Mouse (Mus musculus) kidney, adult 2 months (tissue): ENCODE measurements around the gene Padi2. TPM values are rescaled to one million over a fixed set of nuclear protein-coding genes. Genes with fewer than 3 reads are reported as not detected.

Experiments used
- DNase-seq: peaks from one replicate; pipeline ENCODE4 v3.0.0; 2021
- H3K27ac ChIP-seq: fragments of 200-500 bp; 2 replicates; pipeline ENCODE4 v1.5.1; 2012; ENCODE audit warnings: low read depth, low read length, control low read depth, inconsistent platforms; ENCODE audit not compliant: insufficient read depth
- H3K27me3 ChIP-seq: fragments of 200-500 bp; replicated peaks from 2 replicates; pipeline ENCODE4 v1.6.1; 2012; ENCODE audit warnings: mild to moderate bottlenecking, moderate library complexity, low read length, inconsistent platforms; ENCODE audit not compliant: control insufficient read depth, insufficient read depth
- H3K36me3 ChIP-seq: fragments of 200-500 bp; 2 replicates; pipeline ENCODE4 v1.6.1; 2012; ENCODE audit warnings: mild to moderate bottlenecking, moderate library complexity, low read length, inconsistent platforms; ENCODE audit not compliant: control insufficient read depth, insufficient read depth
- H3K4me1 ChIP-seq: fragments of 200-500 bp; 2 replicates; pipeline ENCODE4 v1.6.1; 2011; ENCODE audit warnings: low read length; ENCODE audit not compliant: control insufficient read depth, insufficient read depth
- H3K4me3 ChIP-seq: fragments of 200-500 bp; 2 replicates; pipeline ENCODE4 v1.5.1; 2011; ENCODE audit warnings: mild to moderate bottlenecking, low read depth, low read length, control low read depth; ENCODE audit not compliant: insufficient read depth
- CTCF ChIP-seq: fragments of 200-500 bp; conservative IDR thresholded peaks from 2 replicates; pipeline ENCODE4 v1.5.1; 2011; ENCODE audit warnings: low read depth, mild to moderate bottlenecking, control low read depth, low read length, moderate library complexity, mixed read lengths; ENCODE audit not compliant: insufficient read depth, insufficient read length
- POLR2A ChIP-seq: fragments of 200-500 bp; IDR thresholded peaks from one replicate; pipeline ENCODE4 v1.6.1; 2011; ENCODE audit warnings: low read depth, low read length, control low read depth
- WGBS: fragments of 180-500 bp; shearing (Covaris S2); methylation state at CpG from one replicate; pipeline ENCODE4 v1.1.7; 2018; 5-methylcytosine and 5-hydroxymethylcytosine counted together
- polyA plus RNA-seq: library from polyadenylated mRNA; depleted of rRNA; stranded (reverse); fragments of >200 nt; gene quantifications from 2 replicates; pipeline ENCODE4 v1.2.3, GENCODE M21; 2012

The Padi2 gene
- polyA plus RNA-seq, 1 experiment, result 5.1 TPM

DNA sequence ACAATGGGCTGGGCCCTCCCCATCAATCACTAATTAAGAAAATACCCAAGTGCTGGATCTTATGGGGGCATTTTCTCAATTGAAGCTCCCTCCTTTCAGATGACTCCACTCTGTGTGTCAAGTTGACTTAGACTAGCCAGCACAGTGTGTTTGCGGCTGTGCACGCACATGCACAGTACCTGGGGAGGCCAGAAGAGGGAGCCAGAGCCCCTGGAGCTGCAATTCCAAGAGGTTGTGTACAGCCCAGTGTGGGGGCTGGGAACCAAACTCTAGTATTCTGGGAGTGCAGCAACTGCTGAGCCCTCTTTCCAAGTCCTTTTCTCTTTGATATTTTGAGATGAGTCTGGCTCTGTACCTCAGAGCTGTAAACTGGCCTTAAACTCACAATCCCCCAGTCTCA lies 75.5 kb downstream of the Padi2 start:
- TF ChIP-seq CTCF (peak; percentile 49), POLR2A (no peak)
- Histone ChIP-seq H3K4me1 (no peaks in the 10 kb centered on the region), H3K27ac (no peak overlapping the region), H3K4me3 (no peak overlapping the region), H3K27me3 (no peaks in the 10 kb centered on the region), H3K36me3 (no peaks in the 10 kb centered on the region)
- WGBS, result 93% methylated on average over 2 of the region's 2 CpGs
- DNase-seq, result peak; percentile 39

DNA sequence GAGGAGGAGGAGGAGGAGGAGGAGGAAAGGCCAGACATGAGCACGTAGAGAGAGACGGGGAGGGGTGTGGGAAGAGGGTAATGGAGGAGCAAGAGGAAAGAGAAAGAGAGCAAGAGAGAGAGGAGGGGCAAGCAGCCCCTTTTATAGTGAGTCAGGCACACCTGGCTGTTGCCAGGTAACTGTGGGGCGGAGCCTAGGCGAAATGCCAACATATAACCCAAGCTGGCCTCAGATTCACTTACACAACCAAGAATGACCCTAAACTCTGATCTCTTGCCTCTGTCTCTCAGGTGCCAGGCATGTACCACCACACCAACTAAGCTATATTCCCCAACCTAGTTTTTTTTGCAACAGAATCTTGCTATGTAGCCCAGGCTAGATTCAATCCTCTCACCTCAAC lies 76.7 kb downstream of the Padi2 start:
- no peaks in the 10 kb centered on the region for H3K36me3 ChIP-seq
- no peak overlapping the region for H3K4me3 ChIP-seq
- no peak for TF ChIP-seq CTCF
- TF ChIP-seq POLR2A, result no peak
- no peak overlapping the region for H3K27ac ChIP-seq
- DNase-seq, result peak; percentile 22
- WGBS, result 72% methylated on average over 4 of the region's 4 CpGs
- no peaks in the 10 kb centered on the region for H3K27me3 ChIP-seq
- H3K4me1 ChIP-seq, result peaks cover 2% of the 10 kb centered on the region; the same call in 1 of the 2 replicates

DNA sequence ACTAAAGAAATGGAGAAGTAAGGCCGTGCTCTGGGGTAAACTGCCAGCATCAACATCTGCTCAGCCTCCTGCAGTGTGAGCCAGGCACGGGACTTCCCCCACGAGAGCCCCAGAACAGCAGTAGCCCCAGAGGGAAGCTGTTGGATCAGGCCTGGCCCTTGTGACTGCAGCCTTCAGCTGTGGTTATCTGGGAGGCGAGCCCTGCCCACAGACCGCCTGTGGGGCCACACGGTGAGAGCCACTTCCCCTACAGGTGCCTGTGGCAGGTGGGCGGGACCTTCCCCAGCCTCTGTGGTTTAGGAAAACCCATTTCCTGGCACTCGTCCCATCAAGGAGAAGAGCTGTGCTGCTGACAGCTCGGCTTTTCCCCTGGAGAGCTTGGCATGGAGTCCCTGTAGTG lies 77.3 kb downstream of the Padi2 start:
- peak; percentile 40 for DNase-seq
- Histone ChIP-seq H3K4me3 (no peak overlapping the region), H3K36me3 (no peaks in the 10 kb centered on the region), H3K27ac (no peak overlapping the region), H3K27me3 (no peaks in the 10 kb centered on the region), H3K4me1 (peaks cover 2% of the 10 kb centered on the region; the same call in 1 of the 2 replicates)
- TF ChIP-seq CTCF (no peak), POLR2A (no peak)
- 18% methylated on average over 9 of the region's 9 CpGs for WGBS

DNA sequence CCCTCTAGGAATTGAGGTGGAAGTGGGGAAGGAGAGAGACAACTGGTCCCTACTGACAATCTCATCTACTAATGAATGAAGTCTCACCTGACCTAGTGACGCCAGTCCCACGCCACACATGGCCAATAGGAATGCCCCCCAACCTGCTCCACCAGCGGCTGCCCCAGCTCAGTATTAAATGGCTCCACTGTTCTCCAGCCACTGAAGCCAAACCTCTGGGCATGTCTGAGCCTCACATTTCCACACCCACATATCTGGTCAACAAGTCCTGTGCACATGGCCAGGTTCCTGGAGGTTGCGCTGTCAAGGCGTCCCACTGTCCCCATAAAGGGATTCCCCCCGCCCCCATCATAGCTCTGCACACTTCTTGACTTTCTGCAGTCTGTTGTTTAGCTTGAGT lies 78.4 kb downstream of the Padi2 start:
- 89% methylated on average over 6 of the region's 6 CpGs for WGBS

DNA sequence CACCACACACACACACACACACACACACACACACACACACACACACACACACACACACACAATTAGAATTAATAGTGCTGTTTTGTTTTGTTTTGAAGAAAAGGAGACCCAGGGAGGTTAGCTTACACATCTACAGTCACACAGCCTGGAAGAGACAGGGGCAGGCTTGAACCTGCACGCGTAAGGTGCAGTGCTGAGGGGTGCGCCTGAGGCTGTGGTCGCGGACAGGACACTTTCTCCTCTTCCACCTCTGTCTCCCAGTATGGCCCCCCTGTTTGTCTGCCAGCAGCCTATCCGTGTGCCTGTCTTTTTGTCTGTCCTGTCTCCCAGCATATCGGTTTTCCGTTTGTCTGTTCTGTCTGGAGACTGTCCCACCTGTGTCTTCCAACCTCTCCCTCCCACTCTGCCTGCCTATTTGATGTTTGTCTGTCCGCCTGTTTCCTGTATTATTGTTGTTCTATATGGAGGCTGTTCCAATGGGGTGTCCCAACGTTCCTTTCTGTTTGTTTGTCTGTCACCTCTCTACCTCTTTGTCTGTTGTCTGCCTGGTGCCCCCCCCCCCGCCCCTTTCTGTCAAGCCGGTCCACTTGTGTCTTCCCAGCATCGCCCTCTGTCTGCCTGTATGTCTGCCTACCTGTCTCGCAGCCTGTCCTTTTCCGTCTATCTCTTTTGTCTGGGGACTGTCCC lies 80.0 kb downstream of the Padi2 start:
- H3K27me3 ChIP-seq, result no peaks in the 10 kb centered on the region
- no peak for TF ChIP-seq POLR2A
- TF ChIP-seq CTCF, result no peak
- DNase-seq, result no peak
- H3K4me1 ChIP-seq, result peaks cover 2% of the 10 kb centered on the region; the same call in 1 of the 2 replicates
- peak overlapping the region; percentile 89 for H3K4me3 ChIP-seq
- no peaks in the 10 kb centered on the region for H3K36me3 ChIP-seq
- WGBS, result 30% methylated on average over 15 of the region's 15 CpGs
- H3K27ac ChIP-seq, result no peak overlapping the region

More for the DNA sequence above, 78.4 kb downstream of the Padi2 start:
- Histone ChIP-seq H3K4me3 (no peak overlapping the region), H3K36me3 (no peaks in the 10 kb centered on the region), H3K4me1 (peaks cover 2% of the 10 kb centered on the region; the same call in 1 of the 2 replicates), H3K27me3 (no peaks in the 10 kb centered on the region), H3K27ac (no peak overlapping the region)
- DNase-seq, result no peak
- TF ChIP-seq POLR2A, result no peak
- no peak for TF ChIP-seq CTCF

DNA sequence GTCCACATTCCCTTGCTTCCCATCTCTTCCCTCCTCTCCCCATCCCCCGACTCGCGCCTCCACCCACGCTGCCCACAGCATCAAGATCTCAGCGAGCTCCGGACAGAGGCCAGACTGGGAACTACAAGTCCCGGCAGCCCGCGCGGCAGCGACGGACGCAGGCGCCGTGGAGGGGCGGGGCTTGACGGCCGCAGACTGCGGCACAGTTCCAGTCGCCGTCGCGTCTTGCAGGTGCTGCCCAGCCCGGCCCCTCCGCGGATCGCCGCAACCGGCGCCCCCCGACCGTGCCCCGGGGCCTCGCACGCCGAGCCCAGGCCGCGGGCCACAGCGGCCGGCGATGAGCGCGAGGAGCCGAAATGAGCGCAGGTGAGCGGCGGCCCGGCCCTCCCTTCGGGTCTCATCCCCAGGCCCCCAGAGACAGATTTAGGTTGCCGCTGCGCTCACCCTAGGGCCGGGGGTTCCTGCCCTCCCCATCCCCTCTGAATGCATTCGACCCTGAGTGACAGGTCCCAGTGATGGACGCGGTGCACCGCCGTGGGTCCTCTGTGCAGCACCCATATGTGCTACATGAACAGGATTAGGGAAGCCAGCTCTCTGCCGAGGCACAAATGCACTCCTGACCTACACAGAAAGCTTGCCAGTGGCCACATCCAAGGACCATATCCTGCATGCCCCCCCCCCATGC lies 80.7 kb downstream of the Padi2 start, which contains the start of gene Atp13a2:
Atp13a2 (plus strand) TSS at position 163 of the 685 bp plus-strand sequence.
- Histone ChIP-seq H3K27me3 (no peaks in the 10 kb centered on the region), H3K4me1 (peaks cover 2% of the 10 kb centered on the region; the same call in 1 of the 2 replicates), H3K27ac (no peak within 1 kb of the TSS), H3K4me3 (peak within 1 kb of the TSS; percentile 89), H3K36me3 (no peaks in the 10 kb centered on the region)
- TF ChIP-seq CTCF (no peak), POLR2A (no peak)
- 1% methylated on average over 58 of the region's 58 CpGs for WGBS
- peak; percentile 92 for DNase-seq

DNA sequence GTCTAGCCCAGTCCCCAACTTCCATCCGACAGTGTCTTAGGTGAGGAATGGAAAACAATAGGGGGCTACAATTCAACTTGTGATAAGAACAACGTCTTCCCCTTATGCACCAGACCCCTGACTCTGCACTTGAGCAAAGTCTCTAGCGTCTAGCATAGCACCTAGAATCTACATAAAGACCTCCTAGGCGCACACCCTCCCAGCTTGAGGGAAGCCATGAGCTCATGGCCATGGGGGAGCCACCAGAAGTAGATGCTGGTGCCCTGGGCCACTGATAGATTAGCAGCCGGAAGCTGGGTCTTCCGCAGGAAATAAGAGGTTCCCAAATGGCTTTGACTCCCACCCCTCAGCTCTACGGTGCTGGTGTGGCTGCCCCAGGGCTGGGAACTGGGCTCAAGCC lies 81.3 kb downstream of the Padi2 start:
- TF ChIP-seq CTCF (no peak), POLR2A (no peak)
- H3K36me3 ChIP-seq, result no peaks in the 10 kb centered on the region
- DNase-seq, result no peak
- H3K27me3 ChIP-seq, result no peaks in the 10 kb centered on the region
- 22% methylated on average over 7 of the region's 7 CpGs for WGBS
- no peak overlapping the region for H3K27ac ChIP-seq
- peaks cover 2% of the 10 kb centered on the region; the same call in 1 of the 2 replicates for H3K4me1 ChIP-seq
- peak overlapping the region; percentile 89 for H3K4me3 ChIP-seq
